8 mouse cellular contexts compared by ENCODE assay signal in the genomic region with DNA sequence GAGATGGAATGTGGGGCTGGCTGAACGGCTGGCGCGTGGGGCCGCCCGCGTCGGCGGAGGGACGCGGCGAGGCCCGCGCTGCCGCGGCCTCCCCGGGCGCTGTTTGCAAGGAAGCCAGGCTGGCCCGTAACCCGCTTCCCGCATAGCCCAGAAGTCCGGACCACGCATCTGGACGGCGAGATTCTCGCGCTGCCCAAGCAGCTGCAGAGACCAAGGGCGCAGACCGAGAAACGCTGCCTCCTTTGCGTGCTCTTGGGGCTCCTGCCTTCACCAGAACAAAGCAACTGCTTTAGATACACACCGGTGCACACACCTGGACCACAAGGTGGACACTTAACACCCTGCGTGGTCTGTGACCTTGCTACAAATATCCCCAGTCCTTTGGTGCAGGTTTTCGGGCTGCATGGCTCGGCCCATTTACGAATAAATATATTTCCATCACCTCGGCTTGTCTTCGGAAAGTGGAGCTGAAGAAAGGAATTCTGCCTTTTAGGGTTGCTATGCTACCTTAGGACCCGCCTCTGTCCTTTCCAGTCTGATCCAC. TPM values are rescaled to one million over a fixed set of nuclear protein-coding genes. Genes with fewer than 3 reads are reported as not detected.
DNase-seq lines count a peak whose midpoint lies in the region; ATAC-seq and TF ChIP-seq lines count a peak whose summit lies in the region.

No protein-coding gene starts in this region.

- TF ChIP-seq CTCF in E14TG2a.4 (conservative IDR thresholded peaks at IDR 0.05; ENCODE audit: low read length) = no peak

- no peak for DNase-seq in heart, embryonic 10.5 days (ENCODE audit: low spot score)
- DNase-seq in heart, adult 11 months = no peak
- no peak for DNase-seq in right cerebral cortex, adult 18-20 months
- no peak for DNase-seq in layer of hippocampus, adult 8-10 months (ENCODE audit: low spot score in 2 of 2)

- peak overlapping the region; percentile 88 for H3K4me2 ChIP-seq in forebrain, embryonic 15.5 days (replicated peaks)
- peak overlapping the region; percentile 100 for H3K4me2 ChIP-seq in liver, embryonic 15.5 days

- peak overlapping the region; percentile 94 for H3K27ac ChIP-seq in heart, embryonic 10.5 days
- H3K27ac ChIP-seq in forebrain, embryonic 15.5 days (replicated peaks) = peak overlapping the region; percentile 99
- H3K27ac ChIP-seq in liver, embryonic 15.5 days (replicated peaks) = peak overlapping the region; percentile 96

- H3K9ac ChIP-seq in forebrain, embryonic 15.5 days (replicated peaks) = peak overlapping the region; percentile 67
- H3K9ac ChIP-seq in liver, embryonic 15.5 days = peak overlapping the region; percentile 98

- H3K27me3 ChIP-seq in heart, embryonic 10.5 days (ENCODE audit: insufficient read depth, poor library complexity, severe bottlenecking) = peaks cover 7% of the 10 kb centered on the region
- peaks cover 37% of the 10 kb centered on the region for H3K27me3 ChIP-seq in E14TG2a.4 (ENCODE audit: insufficient read depth, low read length)
- peaks cover 4% of the 10 kb centered on the region; the same call in 1 of the 2 replicates for H3K27me3 ChIP-seq in forebrain, embryonic 15.5 days
- H3K27me3 ChIP-seq in liver, embryonic 15.5 days = no peaks in the 10 kb centered on the region

- ATAC-seq in forebrain, embryonic 15.5 days (replicated peaks) = no peak
- ATAC-seq in liver, embryonic 15.5 days (ENCODE audit: insufficient read depth) = no peak
- no peak for ATAC-seq in erythroid progenitor cell, adult 5-6 weeks (replicated peaks; ENCODE audit: low FRiP score, poor library complexity, severe bottlenecking)

- H3K4me1 ChIP-seq in heart, embryonic 10.5 days = peaks cover 34% of the 10 kb centered on the region
- H3K4me1 ChIP-seq in E14TG2a.4 (replicated peaks; ENCODE audit: low read depth, low read length) = peaks cover 21% of the 10 kb centered on the region
- peaks cover 31% of the 10 kb centered on the region for H3K4me1 ChIP-seq in forebrain, embryonic 15.5 days
- H3K4me1 ChIP-seq in liver, embryonic 15.5 days (replicated peaks) = peaks cover 25% of the 10 kb centered on the region

- peak overlapping the region; percentile 90 for H3K4me3 ChIP-seq in heart, embryonic 10.5 days
- peak overlapping the region; percentile 90 for H3K4me3 ChIP-seq in E14TG2a.4 (replicated peaks; ENCODE audit: low read length)
- H3K4me3 ChIP-seq in forebrain, embryonic 15.5 days = peak overlapping the region; percentile 90
- peak overlapping the region; percentile 95 for H3K4me3 ChIP-seq in liver, embryonic 15.5 days (replicated peaks)

- no peaks in the 10 kb centered on the region for H3K9me3 ChIP-seq in heart, embryonic 10.5 days
- peaks cover 27% of the 10 kb centered on the region for H3K9me3 ChIP-seq in E14TG2a.4 (ENCODE audit: low read length)
- H3K9me3 ChIP-seq in forebrain, embryonic 15.5 days = no peaks in the 10 kb centered on the region
- no peaks in the 10 kb centered on the region for H3K9me3 ChIP-seq in liver, embryonic 15.5 days (replicated peaks)

- no peaks in the 10 kb centered on the region for H3K36me3 ChIP-seq in heart, embryonic 10.5 days
- peaks cover 11% of the 10 kb centered on the region for H3K36me3 ChIP-seq in E14TG2a.4 (ENCODE audit: insufficient read depth, low read length)
- H3K36me3 ChIP-seq in forebrain, embryonic 15.5 days = no peaks in the 10 kb centered on the region
- H3K36me3 ChIP-seq in liver, embryonic 15.5 days (replicated peaks) = peaks cover 15% of the 10 kb centered on the region

- WGBS in heart, embryonic 10.5 days = 2% methylated on average over 36 of the region's 38 CpGs
- WGBS in forebrain, embryonic 15.5 days = under 1% methylated on average over 38 of the region's 38 CpGs
- WGBS in liver, embryonic 15.5 days (ENCODE audit: insufficient replicate concordance) = 4% methylated on average over 38 of the region's 38 CpGs

RNA-seq across cellular contexts. Expression of a gene that starts 1.8 kb away (rescaled TPM):
- 3.4 and 4.3 TPM in 2 replicates for polyA plus RNA-seq in heart, embryonic 10.5 days (2016; fragmentation: Nextera tagmentation; extraction: Ambion mirVana)
- polyA plus RNA-seq in forebrain, embryonic 15.5 days (2015; fragmentation: Nextera tagmentation; extraction: Ambion mirVana) = 4.6 and 5.3 TPM in 2 replicates
- 15.1 and 15.9 TPM in 2 replicates for polyA plus RNA-seq in liver, embryonic 15.5 days (2015; fragmentation: Nextera tagmentation; extraction: Ambion mirVana)
- 112 and 118 TPM in 2 replicates for total RNA-seq in erythroid progenitor cell, adult 5-6 weeks (2015; ENCODE audit: low replicate concordance)
- 181 and 233 TPM in 2 replicates for total RNA-seq in erythroid progenitor cell, adult 5-6 weeks (2017; ENCODE audit: low replicate concordance)
- total RNA-seq in layer of hippocampus, adult 8-10 months (2022) = 10 to 100 TPM; 43.3 to 53.4 (median 48.2) TPM
